Comparison of ENCODE assay signal across 8 mouse cellular contexts in the genomic region with DNA sequence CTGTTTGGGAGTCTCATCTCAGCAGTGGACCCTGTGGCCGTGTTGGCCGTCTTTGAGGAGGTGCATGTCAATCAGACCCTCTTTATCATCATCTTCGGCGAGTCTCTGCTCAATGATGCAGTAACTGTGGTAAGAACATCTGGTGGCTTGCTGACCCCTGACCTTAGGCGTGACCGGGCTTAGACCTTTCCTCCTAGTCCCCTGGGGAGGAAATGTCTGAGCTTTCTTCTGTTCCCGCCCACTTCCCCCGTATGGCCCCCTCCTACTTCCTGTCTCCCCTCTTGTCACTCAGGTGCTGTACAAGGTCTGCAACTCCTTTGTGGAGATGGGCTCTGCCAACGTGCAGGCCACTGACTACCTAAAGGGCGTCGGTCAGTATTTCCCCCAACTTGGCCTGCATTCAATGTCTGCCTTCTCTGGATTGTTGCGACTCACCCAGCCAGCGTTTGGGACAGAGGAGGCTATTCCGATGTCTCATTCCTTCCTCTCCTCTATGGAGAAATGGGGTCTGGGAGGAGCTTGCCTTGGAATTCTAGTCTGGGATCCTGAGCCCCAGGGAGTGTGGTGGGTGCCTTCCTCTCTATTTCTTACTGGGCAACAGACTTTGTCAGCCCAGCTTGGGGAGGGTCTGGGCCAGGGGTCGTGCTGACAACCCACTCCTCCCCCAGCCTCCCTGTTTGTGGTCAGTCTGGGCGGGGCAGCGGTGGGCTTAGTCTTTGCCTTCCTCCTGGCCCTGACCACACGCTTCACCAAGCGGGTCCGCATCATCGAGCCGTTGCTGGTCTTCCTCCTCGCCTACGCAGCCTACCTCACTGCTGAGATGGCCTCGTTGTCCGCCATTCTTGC. TPM values are rescaled to one million over a fixed set of nuclear protein-coding genes. Genes with fewer than 3 reads are reported as not detected.
A peak's percentile ranks its signal among the peaks of the same experiment; 100 is the strongest.
DNase-seq lines count a peak whose midpoint lies in the region.

No protein-coding gene starts in this region.

- peak; percentile 17 for DNase-seq in cerebellum, adult 11-12 months
- DNase-seq in cerebellum, postnatal 14 days: no peak
- DNase-seq in spleen, postnatal 36 days (ENCODE audit: low spot score in 2 of 2): peak; percentile 61 to 68
- DNase-seq in spleen, postnatal 4 days (ENCODE audit: low spot score in 2 of 2): no peak
- DNase-seq in kidney, postnatal 25 days: peak; percentile 72 to 78
- DNase-seq in right cerebral cortex, adult 18-20 months: no peak
- DNase-seq in layer of hippocampus, adult 18-20 months (ENCODE audit: low spot score in 2 of 2): no peak
- no peak for DNase-seq in retina, embryonic 14.5 days (ENCODE audit: low spot score)

RNA-seq across cellular contexts. Expression of gene Slc9a5, which starts 6.8 kb away (rescaled TPM):
- 10 to 100 TPM; 11.9 to 13.0 TPM for total RNA-seq in layer of hippocampus, adult 18-20 months (2021)

RNA-seq across cellular contexts. Expression of gene Fhod1, which starts 7.6 kb away (rescaled TPM):
- 1 to 10 TPM; 2.0 to 3.4 TPM for total RNA-seq in layer of hippocampus, adult 18-20 months (2021)

RNA-seq across cellular contexts. Expression of gene Plekhg4, which starts 17.7 kb away (rescaled TPM):
- 1 to 10 TPM in 1 of 2 experiments, under 1 TPM in 1; 0.84 to 1.3 TPM for total RNA-seq in layer of hippocampus, adult 18-20 months (2021)

RNA-seq across cellular contexts. Expression of gene Tmem208, which starts 29.2 kb away (rescaled TPM):
- 10 to 100 TPM; 41.0 to 41.2 TPM for total RNA-seq in layer of hippocampus, adult 18-20 months (2021)

RNA-seq across cellular contexts. Expression of gene Lrrc29, which starts 29.3 kb away (rescaled TPM):
- total RNA-seq in layer of hippocampus, adult 18-20 months (2021): 1 to 10 TPM; 4.6 to 5.3 TPM

Comparison
In these comparisons a context has a peak if more than half of its experiments do, and no peak if none do; other contexts are left out.
1. DNase-seq: peak in cerebellum, adult 11-12 months (single experiment), spleen, postnatal 36 days (2 of 2) and kidney, postnatal 25 days (2 of 2); none in cerebellum, postnatal 14 days (0 of 2), spleen, postnatal 4 days (0 of 2), right cerebral cortex, adult 18-20 months (single experiment), layer of hippocampus, adult 18-20 months (0 of 2) and retina, embryonic 14.5 days (single experiment).